Mouse (Mus musculus) spleen, postnatal 36 days (tissue): ENCODE data around the gene Ms4a6c.
"Not testable (repeated sequence)": the region's sequence is repeated elsewhere in the genome, so short reads cannot be mapped to it uniquely, and the experiment has no call there.

Experiments
- DNase-seq, 2 experiments: peaks; one replicate each; pipeline ENCODE4 v3.0.0; 2022; ENCODE audit warnings: low spot score in 2 of 2, mixed read lengths in 1 of 2

Gene Ms4a6c

GRCm38 (mm10) chr19:11469215-11469614 lies at the start of gene Ms4a6c:
TSS of gene Ms4a6c (plus strand) at chr19:11469366.
- DNase-seq: peak in 1 of 2 experiments; percentile 32

GRCm38 (mm10) chr19:11431209-11431608 lies 38.0 kb upstream of the Ms4a6c start:
- not testable (repeated sequence) for DNase-seq

- no peak for DNase-seq
Observed at GRCm38 (mm10) chr19:11435058-11435834, 33.9 kb upstream of the Ms4a6c start.

- peak; percentile 29 to 33 for DNase-seq
Observed at GRCm38 (mm10) chr19:11443338-11443737, 25.8 kb upstream of the Ms4a6c start, which contains the start of gene Ms4a4b. TSS of gene Ms4a4b (plus strand) at chr19:11443553.

GRCm38 (mm10) chr19:11443964-11444363 lies 25.2 kb upstream of the Ms4a6c start:
- no peak for DNase-seq

- DNase-seq: peak in 1 of 2 experiments; percentile 36
Observed at GRCm38 (mm10) chr19:11447238-11447637, 21.9 kb upstream of the Ms4a6c start.

GRCm38 (mm10) chr19:11459041-11459440 lies 10.1 kb upstream of the Ms4a6c start:
- not testable (repeated sequence) for DNase-seq

GRCm38 (mm10) chr19:11464795-11465194 lies 4.4 kb upstream of the Ms4a6c start:
- not testable (repeated sequence) for DNase-seq

GRCm38 (mm10) chr19:11466471-11466870 lies 2.7 kb upstream of the Ms4a6c start:
- no peak for DNase-seq

GRCm38 (mm10) chr19:11468361-11468760 lies 805 bp upstream of the Ms4a6c start:
- DNase-seq: not testable (repeated sequence)

GRCm38 (mm10) chr19:11479714-11480113 lies 10.5 kb downstream of the Ms4a6c start:
- DNase-seq: peak in 1 of 2 experiments; percentile 38

- DNase-seq: no peak
Observed at GRCm38 (mm10) chr19:11482684-11483083, 13.5 kb downstream of the Ms4a6c start.

GRCm38 (mm10) chr19:11483941-11484340 lies 14.8 kb downstream of the Ms4a6c start:
- no peak for DNase-seq

- DNase-seq: peak; percentile 69 to 72
Observed at GRCm38 (mm10) chr19:11484388-11484787, 15.2 kb downstream of the Ms4a6c start.

- peak; percentile 42 to 60 for DNase-seq
Observed at GRCm38 (mm10) chr19:11485266-11485665, 16.1 kb downstream of the Ms4a6c start.

- peak; percentile 45 to 53 for DNase-seq
Observed at GRCm38 (mm10) chr19:11485746-11486145, 16.6 kb downstream of the Ms4a6c start, which contains the start of gene Gm8369. TSS of gene Gm8369 (plus strand) at chr19:11485938.

GRCm38 (mm10) chr19:11486599-11486998 lies 17.4 kb downstream of the Ms4a6c start:
- no peak for DNase-seq

- peak; percentile 82 to 85 for DNase-seq
Observed at GRCm38 (mm10) chr19:11491406-11492189, 22.4 kb downstream of the Ms4a6c start.

- no peak for DNase-seq
Observed at GRCm38 (mm10) chr19:11492671-11493070, 23.5 kb downstream of the Ms4a6c start.

GRCm38 (mm10) chr19:11494519-11494918 lies 25.4 kb downstream of the Ms4a6c start:
- DNase-seq: peak; percentile 82 to 87

- DNase-seq: no peak
Observed at GRCm38 (mm10) chr19:11496361-11496760, 27.2 kb downstream of the Ms4a6c start.

GRCm38 (mm10) chr19:11497300-11497699 lies 28.1 kb downstream of the Ms4a6c start:
- DNase-seq: peak; percentile 62 to 67
